Mouse (Mus musculus) CH12.LX (cell line): ENCODE measurements around the gene Fchsd2. TPM values are rescaled to one million over a fixed set of nuclear protein-coding genes. Genes with fewer than 3 reads are reported as not detected.

ENCODE experiments used
- DNase-seq: peaks from one replicate; pipeline ENCODE4 v3.0.0-alpha.2; 2013; ENCODE audit errors: extremely low read depth
- H3K27ac ChIP-seq: 2 replicates; pipeline ENCODE4 v1.5.1; 2012; ENCODE audit warnings: low read depth, mild to moderate bottlenecking, control low read depth, moderate library complexity; ENCODE audit not compliant: insufficient read depth
- H3K27me3 ChIP-seq: replicated peaks from 2 replicates; pipeline ENCODE3; 2012; ENCODE audit warnings: inconsistent platforms
- H3K36me3 ChIP-seq, 2 experiments: replicated peaks in 1 of 2; 2 replicates each; pipeline versions ENCODE3 to v1.6.1; 2012; ENCODE audit warnings: inconsistent platforms in 1 of 2, low read length in 1 of 2, mild to moderate bottlenecking in 1 of 2, mixed read lengths in 1 of 2, moderate library complexity in 1 of 2; ENCODE audit not compliant: control insufficient read depth in 1 of 2, insufficient read depth in 1 of 2
- H3K4me1 ChIP-seq, 2 experiments: 2 replicates each; pipeline ENCODE4 v1.6.1; 2012; ENCODE audit warnings: inconsistent platforms in 1 of 2, moderate library complexity in 1 of 2; ENCODE audit not compliant: insufficient read depth in 2 of 2, control insufficient read depth in 1 of 2
- H3K4me2 ChIP-seq: 2 replicates; pipeline ENCODE4 v1.6.1; 2012; ENCODE audit warnings: low read depth, mild to moderate bottlenecking, control low read depth; ENCODE audit not compliant: poor library complexity, insufficient read depth, severe bottlenecking
- H3K4me3 ChIP-seq, 3 experiments: fragments of 150-350 bp in 1 of 3; sonication (generic) in 1 of 3; replicated peaks in 1 of 3; 2 replicates each; pipeline versions ENCODE3 to v1.5.1; 2011 to 2012; ENCODE audit warnings: low read depth in 2 of 3, low read length in 2 of 3, mild to moderate bottlenecking in 2 of 3, moderate library complexity in 2 of 3, control low read depth in 1 of 3, improper control_type of control experiment in 1 of 3, inconsistent platforms in 1 of 3, mixed read lengths in 1 of 3; ENCODE audit not compliant: poor library complexity in 1 of 3
- H3K79me2 ChIP-seq: replicated peaks from 2 replicates; pipeline ENCODE4 v1.6.1; 2012; ENCODE audit warnings: mild to moderate bottlenecking, moderate library complexity; ENCODE audit not compliant: control insufficient read depth, poor library complexity, insufficient read depth, severe bottlenecking; ENCODE audit errors: extremely low read depth
- H3K9ac ChIP-seq: 2 replicates; pipeline ENCODE4 v1.6.1; 2012; ENCODE audit warnings: low read depth, mild to moderate bottlenecking, control low read depth, moderate library complexity; ENCODE audit not compliant: insufficient read depth
- H3K9me3 ChIP-seq: replicated peaks from 2 replicates; pipeline ENCODE3; 2012; ENCODE audit warnings: low read length, inconsistent platforms, mixed read lengths
- CHD2 ChIP-seq: IDR thresholded peaks from 2 replicates; pipeline ENCODE4 v1.6.1; 2011; ENCODE audit warnings: low read length, improper control_type of control experiment
- CTCF ChIP-seq, 2 experiments: IDR thresholded peaks in 1 of 2; conservative IDR thresholded peaks in 1 of 2; 2 replicates each; pipeline ENCODE4 v1.5.1; 2011 to 2012; ENCODE audit warnings: low read depth in 2 of 2, low read length in 2 of 2, improper control_type of control experiment in 1 of 2, inconsistent platforms in 1 of 2, mild to moderate bottlenecking in 1 of 2, moderate library complexity in 1 of 2
- E2F4 ChIP-seq: IDR thresholded peaks from 2 replicates; pipeline ENCODE4 v1.6.1; 2011; ENCODE audit warnings: low read depth, low read length, improper control_type of control experiment; ENCODE audit not compliant: insufficient replicate concordance
- GABPA ChIP-seq: IDR thresholded peaks from 2 replicates; pipeline ENCODE4 v1.6.1; 2012; ENCODE audit warnings: low read depth, low read length, improper control_type of control experiment, inconsistent platforms; ENCODE audit not compliant: insufficient replicate concordance
- HCFC1 ChIP-seq: IDR thresholded peaks from 2 replicates; pipeline ENCODE4 v1.6.1; 2012; ENCODE audit warnings: low read depth, mild to moderate bottlenecking, inconsistent platforms, low read length, improper control_type of control experiment
- JUN ChIP-seq: IDR thresholded peaks from 2 replicates; pipeline ENCODE4 v1.6.1; 2011; ENCODE audit warnings: low read depth, mild to moderate bottlenecking, low read length, improper control_type of control experiment, moderate library complexity; ENCODE audit not compliant: insufficient read depth
- JUND ChIP-seq: conservative IDR thresholded peaks from 2 replicates; pipeline ENCODE4 v1.6.1; 2011; ENCODE audit warnings: low read depth, low read length, improper control_type of control experiment
- KAT2A ChIP-seq: IDR thresholded peaks from 2 replicates; pipeline ENCODE4 v1.6.1; 2012; ENCODE audit warnings: low read length, improper control_type of control experiment, inconsistent platforms; ENCODE audit not compliant: insufficient replicate concordance
- MAFK ChIP-seq: IDR thresholded peaks from 2 replicates; pipeline ENCODE4 v1.6.1; 2011; ENCODE audit warnings: low read length, improper control_type of control experiment; ENCODE audit not compliant: insufficient replicate concordance
- MAZ ChIP-seq: IDR thresholded peaks from 2 replicates; pipeline ENCODE4 v1.6.1; 2012; ENCODE audit warnings: low read depth, mild to moderate bottlenecking, inconsistent platforms, low read length, improper control_type of control experiment, moderate library complexity
- MEF2A ChIP-seq: IDR thresholded peaks from 2 replicates; pipeline ENCODE4 v1.6.1; 2014; ENCODE audit warnings: low read depth, mild to moderate bottlenecking, inconsistent platforms, low read length, improper control_type of control experiment, borderline replicate concordance
- NELFE ChIP-seq: IDR thresholded peaks from 2 replicates; pipeline ENCODE4 v1.6.1; 2011; ENCODE audit warnings: low read depth, low read length, improper control_type of control experiment
- NRF1 ChIP-seq: IDR thresholded peaks from 2 replicates; pipeline ENCODE4 v1.6.1; 2014; ENCODE audit warnings: low read depth, mild to moderate bottlenecking, inconsistent platforms, low read length, improper control_type of control experiment, moderate library complexity
- POLR2A ChIP-seq: IDR thresholded peaks from 2 replicates; pipeline ENCODE4 v1.6.1; 2011; ENCODE audit warnings: low read depth, mild to moderate bottlenecking, improper control_type of control experiment, low read length
- POLR2AphosphoS2 ChIP-seq: IDR thresholded peaks from 2 replicates; pipeline ENCODE4 v1.6.1; 2011; ENCODE audit warnings: low read depth, low read length, improper control_type of control experiment
- RAD21 ChIP-seq: IDR thresholded peaks from 2 replicates; pipeline ENCODE4 v1.6.1; 2011; ENCODE audit warnings: low read depth, mild to moderate bottlenecking, low read length, improper control_type of control experiment, moderate library complexity
- RCOR1 ChIP-seq: conservative IDR thresholded peaks from 2 replicates; pipeline ENCODE4 v1.6.1; 2012; ENCODE audit warnings: low read depth, mild to moderate bottlenecking, inconsistent platforms, low read length, improper control_type of control experiment
- SIN3A ChIP-seq: IDR thresholded peaks from 2 replicates; pipeline ENCODE4 v1.6.1; 2012; ENCODE audit warnings: low read length, improper control_type of control experiment, inconsistent platforms
- SMC3 ChIP-seq: IDR thresholded peaks from 2 replicates; pipeline ENCODE4 v1.6.1; 2011; ENCODE audit warnings: low read depth, low read length, improper control_type of control experiment
- TBP ChIP-seq: conservative IDR thresholded peaks from 2 replicates; pipeline ENCODE4 v1.6.1; 2011; ENCODE audit warnings: low read depth, low read length, improper control_type of control experiment
- UBTF ChIP-seq: IDR thresholded peaks from 2 replicates; pipeline ENCODE4 v1.6.1; 2012; ENCODE audit warnings: low read depth, mild to moderate bottlenecking, inconsistent platforms, low read length, improper control_type of control experiment, moderate library complexity
- USF1 ChIP-seq: IDR thresholded peaks from 2 replicates; pipeline ENCODE4 v1.6.1; 2014; ENCODE audit warnings: low read depth, mild to moderate bottlenecking, inconsistent platforms, low read length, improper control_type of control experiment
- USF2 ChIP-seq: conservative IDR thresholded peaks from 2 replicates; pipeline ENCODE4 v1.6.1; 2011; ENCODE audit warnings: low read depth, low read length, improper control_type of control experiment
- ZC3H11A ChIP-seq: IDR thresholded peaks from 2 replicates; pipeline ENCODE4 v1.6.1; 2012; ENCODE audit warnings: low read depth, mild to moderate bottlenecking, inconsistent platforms, low read length, improper control_type of control experiment
- ZMIZ1 ChIP-seq: IDR thresholded peaks from 2 replicates; pipeline ENCODE4 v1.6.1; 2012; ENCODE audit warnings: low read depth, mild to moderate bottlenecking, inconsistent platforms, low read length, improper control_type of control experiment
- dilution Hi-C: fragments of 300-500 bp; cut with MboI; formaldehyde crosslinking; loops from 2 replicates; pipeline ENCODE4 v1.14.3; 2020; ENCODE audit warnings: low sequenced_read_pairs; ENCODE audit not compliant: extremely low pct_unique_long_range_greater_than_20kb, extremely low pct_ligation_motif_present
- in situ Hi-C: fragments of 300-500 bp; cut with MboI; formaldehyde crosslinking; loops from 3 replicates; pipeline ENCODE4 v1.14.3; 2019; ENCODE audit warnings: low sequenced_read_pairs, low pct_ligation_motif_present, low pct_unique_long_range_greater_than_20kb, mixed read lengths
- polyA plus RNA-seq: library from polyadenylated mRNA; unstranded; fragments of >175 nt; gene quantifications from 2 replicates; pipeline ENCODE4 v1.2.1, GENCODE M21; 2012; ENCODE audit warnings: low read depth; ENCODE audit not compliant: insufficient read length
- total RNA-seq, 2 experiments: library from RNA; depleted of rRNA; stranded (reverse); fragments of 300-350 nt in 1 of 2; fragments of >200 nt in 1 of 2; gene quantifications; 2 replicates each; pipeline ENCODE4 v1.2.3; 2012 to 2014

Fchsd2 gene
- total and polyA plus RNA-seq, 3 experiments: 23.8 to 38.2 (median 25.5) TPM

- H3K4me1 ChIP-seq: peaks cover 12 to 60% of the 10 kb centered on the region in 2 experiments
- peaks cover 6% of the 10 kb centered on the region for H3K79me2 ChIP-seq
- no peak for DNase-seq
- no peak overlapping the region for H3K27ac ChIP-seq
- in situ Hi-C loops (no loop called here), dilution Hi-C loops (no loop called here)
- peaks cover 34 to 71% of the 10 kb centered on the region in 2 experiments for H3K36me3 ChIP-seq
- H3K9me3 ChIP-seq: no peaks in the 10 kb centered on the region
- TF ChIP-seq GABPA (no peak), JUN (no peak), TBP (no peak), CHD2 (no peak), ZC3H11A (no peak), USF2 (no peak), USF1 (no peak), E2F4 (no peak), MEF2A (no peak), KAT2A (no peak)
- H3K4me3 ChIP-seq: no peak overlapping the region
- H3K9ac ChIP-seq: no peak overlapping the region
- no peak overlapping the region for H3K4me2 ChIP-seq
- H3K27me3 ChIP-seq: no peaks in the 10 kb centered on the region
Observed at GRCm38 (mm10) chr7:101297023-101297405, 204.4 kb downstream of the Fchsd2 start.

- H3K27me3 ChIP-seq: no peaks in the 10 kb centered on the region
- in situ Hi-C loops: no loop called here
- no peak for DNase-seq
- H3K36me3 ChIP-seq: peaks cover 30 to 62% of the 10 kb centered on the region in 2 experiments
- H3K4me3 ChIP-seq: no peak overlapping the region
- H3K9ac ChIP-seq: no peak overlapping the region
- no peaks in the 10 kb centered on the region for H3K9me3 ChIP-seq
- dilution Hi-C loops: no loop called here
- H3K79me2 ChIP-seq: peaks cover 6% of the 10 kb centered on the region
- H3K4me2 ChIP-seq: no peak overlapping the region
- no peak for TF ChIP-seq POLR2AphosphoS2
- no peak for TF ChIP-seq GABPA
- TF ChIP-seq TBP: no peak
- TF ChIP-seq MAFK: no peak
- TF ChIP-seq MEF2A: no peak
- TF ChIP-seq HCFC1: no peak
- no peak for TF ChIP-seq POLR2A
- no peak for TF ChIP-seq ZMIZ1
- TF ChIP-seq NRF1: no peak
- TF ChIP-seq CTCF (conservative IDR thresholded peaks at IDR 0.05 in 1 of 2, IDR thresholded peaks at IDR 0.05 in 1 of 2; ENCODE audit: low read depth in 2 of 2, low read length in 2 of 2): no peak
- TF ChIP-seq JUND: no peak
- no peak for TF ChIP-seq USF2
- no peak for TF ChIP-seq UBTF
- no peak for TF ChIP-seq SIN3A
- TF ChIP-seq MAZ: no peak
- TF ChIP-seq SMC3: no peak
- TF ChIP-seq USF1: no peak
- no peak for TF ChIP-seq RCOR1
- TF ChIP-seq NELFE: no peak
- no peak for TF ChIP-seq RAD21
- no peak overlapping the region for H3K27ac ChIP-seq
- H3K4me1 ChIP-seq: peaks cover 5 to 52% of the 10 kb centered on the region in 2 experiments; a peak in 3 of 4 replicates
Observed at GRCm38 (mm10) chr7:101298375-101298774, 205.7 kb downstream of the Fchsd2 start.
